Mouse (Mus musculus): Measurements from ENCODE around the gene Scube1.
A peak's percentile ranks its signal among the peaks of the same experiment; 100 is the strongest.

Scube1 gene

GRCm38 (mm10) chr15:83665993-83666392, 58.8 kb downstream of the Scube1 start:
- no peak for DNase-seq (ENCODE audit: low spot score in 2 of 2)

GRCm38 (mm10) chr15:83664722-83665121, 60.1 kb downstream of the Scube1 start:
- peak; percentile 57 to 64 for DNase-seq (ENCODE audit: low spot score in 2 of 2)

GRCm38 (mm10) chr15:83663066-83663465, 61.8 kb downstream of the Scube1 start:
- no peak for DNase-seq (ENCODE audit: low spot score in 2 of 2)

GRCm38 (mm10) chr15:83662106-83662505, 62.7 kb downstream of the Scube1 start:
- no peak for DNase-seq (ENCODE audit: low spot score in 2 of 2)

GRCm38 (mm10) chr15:83642518-83642917, 82.3 kb downstream of the Scube1 start:
- no peak for DNase-seq (ENCODE audit: low spot score in 2 of 2)

GRCm38 (mm10) chr15:83640208-83640607, 84.6 kb downstream of the Scube1 start:
- no peak for DNase-seq (ENCODE audit: low spot score in 2 of 2)

- DNase-seq (ENCODE audit: low spot score in 2 of 2) = peak; percentile 17 to 18
These were observed 85.7 kb downstream of the Scube1 start for GRCm38 (mm10) chr15:83639160-83639559.

- DNase-seq (ENCODE audit: low spot score in 2 of 2) = no peak
These were observed 86.5 kb downstream of the Scube1 start for GRCm38 (mm10) chr15:83638196-83638899.

- DNase-seq (ENCODE audit: low spot score in 2 of 2) = no peak
These were observed 88.1 kb downstream of the Scube1 start for GRCm38 (mm10) chr15:83636759-83637158.

GRCm38 (mm10) chr15:83635251-83635650, 89.6 kb downstream of the Scube1 start:
- no peak for DNase-seq (ENCODE audit: low spot score in 2 of 2)

- DNase-seq (ENCODE audit: low spot score in 2 of 2) = no peak
These were observed 90.7 kb downstream of the Scube1 start for GRCm38 (mm10) chr15:83634076-83634475.

GRCm38 (mm10) chr15:83631071-83631470, 93.8 kb downstream of the Scube1 start:
- no peak for DNase-seq (ENCODE audit: low spot score in 2 of 2)

- no peak for DNase-seq (ENCODE audit: low spot score in 2 of 2)
These were observed 95.1 kb downstream of the Scube1 start for GRCm38 (mm10) chr15:83629716-83630115.

GRCm38 (mm10) chr15:83626142-83626645, 98.6 kb downstream of the Scube1 start:
- DNase-seq (ENCODE audit: low spot score in 2 of 2) = no peak

- no peak for DNase-seq (ENCODE audit: low spot score in 2 of 2)
These were observed 109.6 kb downstream of the Scube1 start for GRCm38 (mm10) chr15:83615245-83615644.

GRCm38 (mm10) chr15:83607115-83607802, 117.6 kb downstream of the Scube1 start:
- DNase-seq (ENCODE audit: low spot score in 2 of 2) = peak; percentile 67 to 68

- DNase-seq (ENCODE audit: low spot score in 2 of 2) = no peak
These were observed 118.1 kb downstream of the Scube1 start for GRCm38 (mm10) chr15:83606700-83607099.

GRCm38 (mm10) chr15:83606216-83606615, 118.6 kb downstream of the Scube1 start:
- DNase-seq (ENCODE audit: low spot score in 2 of 2) = no peak

- no peak for DNase-seq (ENCODE audit: low spot score in 2 of 2)
These were observed 121.4 kb downstream of the Scube1 start for GRCm38 (mm10) chr15:83603426-83603825.

GRCm38 (mm10) chr15:83603046-83603396, 121.8 kb downstream of the Scube1 start:
- DNase-seq (ENCODE audit: low spot score in 2 of 2) = no peak

GRCm38 (mm10) chr15:83602372-83603045, 122.3 kb downstream of the Scube1 start:
- DNase-seq (ENCODE audit: low spot score in 2 of 2) = peak; percentile 45 to 77

- DNase-seq (ENCODE audit: low spot score in 2 of 2) = no peak
These were observed 123.6 kb downstream of the Scube1 start for GRCm38 (mm10) chr15:83601185-83601584.

- no peak for DNase-seq (ENCODE audit: low spot score in 2 of 2)
These were observed 128.0 kb downstream of the Scube1 start for GRCm38 (mm10) chr15:83596833-83597232.
